Mouse (Mus musculus) megakaryocyte, embryonic 14.5 days (primary cell): ENCODE data around the gene Vsig10.

ENCODE experiments used
- FLI1 ChIP-seq: IDR thresholded peaks from 2 replicates; pipeline ENCODE4 v1.6.1; 2012; ENCODE audit warnings: low read length, inconsistent platforms, mixed read lengths
- GATA1 ChIP-seq: IDR thresholded peaks from 3 replicates; pipeline ENCODE4 v1.6.1; 2012; ENCODE audit warnings: mixed read lengths, low read length, inconsistent platforms, borderline replicate concordance

DNA sequence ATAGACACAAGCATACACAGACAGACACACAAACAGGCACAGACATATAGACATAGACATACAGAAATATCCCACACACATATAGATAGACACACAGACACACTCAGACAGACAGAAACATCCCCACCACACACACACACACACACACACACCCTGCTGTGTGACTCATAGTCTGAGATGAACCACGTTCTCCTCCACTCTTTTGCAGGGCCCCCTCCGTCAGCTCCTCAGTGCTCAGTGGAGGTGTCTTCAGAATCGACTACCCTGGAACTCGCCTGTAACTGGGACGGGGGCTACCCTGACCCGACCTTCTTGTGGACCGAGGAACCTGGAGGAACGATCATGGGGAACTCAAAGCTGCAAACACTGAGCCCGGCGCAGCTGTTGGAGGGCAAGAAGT, 19.1 kb downstream of the Vsig10 start:
- TF ChIP-seq GATA1 (no peak), FLI1 (no peak)
